Mouse (Mus musculus): ENCODE measurements around the gene Gm572. TPM values are rescaled to one million over a fixed set of nuclear protein-coding genes. Genes with fewer than 3 reads are reported as not detected.

Gene Gm572
- total RNA-seq, 2 experiments from 2014 or later = not detected

DNA sequence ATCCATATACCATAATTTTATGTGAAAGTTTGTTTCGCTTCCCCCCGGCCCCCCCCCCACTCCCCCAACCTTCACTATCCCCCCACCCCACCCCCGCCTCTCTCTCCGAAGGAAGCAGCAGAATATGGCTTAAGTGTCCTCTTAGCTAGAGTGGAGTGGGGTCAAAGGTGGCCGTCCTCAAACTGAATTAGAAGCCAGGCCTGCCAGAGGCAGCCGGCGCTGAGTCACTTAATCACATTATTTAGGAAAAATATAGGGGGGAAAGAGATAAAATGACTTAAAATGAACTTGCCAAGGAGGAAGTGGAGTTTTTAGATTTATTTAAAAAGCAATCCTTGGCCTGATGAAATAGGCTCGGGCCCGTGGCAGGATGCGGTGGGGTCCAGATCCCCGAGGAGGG, 65.7 kb downstream of the Gm572 start:
- intact Hi-C loops (cut with DNase I) = no loop called here
- DNase-seq (ENCODE audit: low spot score in 2 of 2) = no peak

DNA sequence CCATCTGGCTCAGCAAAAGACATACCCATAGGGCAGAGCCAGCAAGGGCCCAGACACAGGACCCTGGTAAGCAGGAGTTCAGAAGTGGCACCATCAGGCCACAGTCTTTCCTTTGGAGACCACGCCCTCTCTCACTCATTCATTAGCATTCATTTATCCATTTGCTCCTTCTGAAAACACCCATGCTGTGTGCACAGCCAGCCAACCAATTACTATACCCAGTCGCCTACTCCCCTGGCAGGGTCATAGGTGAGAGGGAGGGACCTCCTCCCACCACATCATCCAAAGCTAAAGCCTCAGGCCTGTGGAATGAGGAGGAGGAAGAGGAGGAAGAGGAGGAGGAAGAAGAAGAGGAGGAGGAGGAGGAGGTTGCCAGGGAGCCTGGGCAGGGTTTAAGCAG, 67.3 kb downstream of the Gm572 start:
- intact Hi-C loops (cut with DNase I) = no loop called here
- no peak for DNase-seq (ENCODE audit: low spot score in 2 of 2)

DNA sequence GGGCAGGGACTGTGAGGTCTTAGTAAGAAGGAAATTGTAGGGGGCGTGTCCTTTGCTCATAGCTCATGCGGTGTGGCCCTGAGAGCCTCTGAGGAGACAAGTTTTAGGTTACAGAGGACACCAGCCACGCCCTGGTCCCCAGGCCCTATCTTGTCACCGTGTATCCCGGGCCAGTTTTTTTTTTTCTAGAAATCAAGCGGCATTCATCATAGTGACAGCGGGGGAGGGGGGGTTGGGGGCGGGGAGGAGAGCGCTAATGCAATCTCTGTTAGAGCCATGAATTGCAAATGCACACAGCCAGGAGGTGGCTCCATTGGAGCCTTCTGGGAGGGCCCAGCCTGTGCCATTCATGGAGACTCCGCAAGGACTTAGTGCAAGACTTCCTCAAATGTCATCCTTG, 68.2 kb downstream of the Gm572 start:
- DNase-seq (ENCODE audit: low spot score in 2 of 2) = no peak
- intact Hi-C loops (cut with DNase I) = no loop called here

DNA sequence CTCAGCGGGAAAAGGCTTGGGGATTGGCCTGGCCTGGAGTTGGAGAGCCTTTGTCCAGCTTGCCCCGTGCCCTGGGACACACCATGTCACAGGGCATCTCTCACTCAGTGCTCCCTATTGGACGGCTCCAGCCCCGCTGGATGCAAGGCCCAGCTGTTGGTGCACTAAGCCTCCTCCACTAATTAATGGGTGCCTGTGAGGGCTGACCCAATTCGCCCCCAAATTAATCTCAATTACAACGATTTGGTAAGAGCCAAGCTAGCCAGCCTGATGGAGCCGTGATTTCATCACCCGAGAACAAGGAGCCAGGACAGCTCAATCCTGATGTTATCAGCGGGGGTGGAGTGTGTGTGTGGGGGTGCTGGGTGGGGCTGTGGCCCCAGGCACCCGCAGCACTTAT, 69.5 kb downstream of the Gm572 start:
- intact Hi-C loops (cut with DNase I) = no loop called here
- no peak for DNase-seq (ENCODE audit: low spot score in 2 of 2)

DNA sequence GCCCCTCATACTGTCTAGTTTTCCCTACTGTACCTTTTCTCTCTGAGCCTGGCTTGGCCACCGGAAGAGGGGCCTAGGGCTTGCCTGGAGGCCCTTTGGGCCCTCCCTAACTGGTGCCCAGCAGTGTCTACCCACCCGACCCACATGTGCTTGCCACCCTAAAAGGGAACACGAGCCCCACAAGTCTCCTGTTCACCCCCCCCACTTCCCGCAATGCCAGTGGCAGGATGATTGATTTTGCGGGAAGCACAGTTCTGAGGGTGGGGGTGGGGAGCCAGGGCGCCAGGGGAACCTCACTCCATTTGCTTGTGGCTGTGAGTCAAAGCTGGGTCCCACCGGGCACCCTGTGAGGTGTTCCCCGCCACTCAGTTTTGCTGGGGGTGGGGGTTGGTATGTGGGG, 70.9 kb downstream of the Gm572 start:
- intact Hi-C loops (cut with DNase I) = no loop called here
- DNase-seq (ENCODE audit: low spot score in 2 of 2) = no peak

DNA sequence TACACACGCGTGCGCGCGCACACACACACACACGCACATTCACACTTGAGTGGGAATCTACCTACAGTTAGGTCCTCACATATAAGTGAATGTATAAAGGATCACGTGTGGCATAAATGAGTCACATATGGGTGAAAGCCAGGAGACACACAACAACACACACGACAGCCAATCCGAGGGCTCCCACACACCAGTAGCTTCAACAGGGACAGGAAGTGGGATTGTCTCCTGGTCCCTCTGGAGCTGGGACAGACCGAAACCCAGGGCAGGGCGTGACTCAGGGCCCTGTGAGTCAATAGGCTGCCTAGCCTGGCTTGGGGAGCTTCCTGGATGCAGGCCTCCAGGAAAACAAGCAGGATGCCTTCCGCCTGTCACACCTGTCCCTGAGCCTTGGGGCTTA, 71.6 kb downstream of the Gm572 start:
- DNase-seq (ENCODE audit: low spot score in 2 of 2) = no peak
- intact Hi-C loops (cut with DNase I) = no loop called here

DNA sequence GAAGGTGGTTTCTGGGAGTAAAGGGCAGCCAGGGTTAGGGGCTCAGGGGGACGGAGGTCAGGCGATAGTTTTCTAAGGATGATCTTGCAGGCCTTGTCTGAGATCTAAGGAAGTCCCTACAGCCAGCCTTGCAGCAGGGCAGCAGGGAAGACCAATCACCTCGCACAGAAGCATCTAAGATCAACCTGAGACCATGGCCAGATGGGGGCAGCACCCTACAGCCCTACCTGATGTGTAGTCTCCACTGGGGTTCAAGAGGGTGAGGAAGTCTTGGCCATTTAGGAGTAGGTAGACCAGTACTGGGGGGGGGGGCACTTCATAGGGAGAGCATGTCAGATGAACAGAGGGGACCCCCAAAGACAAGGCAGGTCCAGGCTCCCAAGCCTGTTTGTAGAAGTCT, 72.3 kb downstream of the Gm572 start:
- intact Hi-C loops (cut with DNase I) = no loop called here
- no peak for DNase-seq (ENCODE audit: low spot score in 2 of 2)

Other genes with a start within 250 kb of the Gm572 start
- gene Ubiad1, start 198.5 kb upstream of the Gm572 start, total RNA-seq (2021) = 1 to 10 TPM; 8.3 to 8.6 TPM
- 100 to 1,000 TPM in 1 of 2 experiments, 10 to 100 TPM in 1; 91.8 to 100 TPM for gene Mtor, start 194.7 kb upstream of the Gm572 start, total RNA-seq (2021)
- under 1 TPM; 0.57 to 0.59 TPM for gene Angptl7, start 142.9 kb upstream of the Gm572 start, total RNA-seq (2021)
- gene Exosc10, start 84.9 kb upstream of the Gm572 start, total RNA-seq (2021) = 10 to 100 TPM; 43.0 to 53.4 TPM
- gene Srm, start 51.8 kb upstream of the Gm572 start, total RNA-seq (2021) = 10 to 100 TPM; 73.4 to 79.1 TPM
- 1 to 10 TPM; 1.5 to 5.5 TPM for gene Masp2, start 40.8 kb upstream of the Gm572 start, total RNA-seq (2021)
- gene Tardbp, start 16.3 kb upstream of the Gm572 start, total RNA-seq (2021) = 100 to 1,000 TPM; 151 to 208 TPM
- gene Casz1, start 161.1 kb downstream of the Gm572 start, total RNA-seq (2021) = 1 to 10 TPM; 1.1 to 1.8 TPM

All from left cerebral cortex, postnatal 36 days (tissue).